Mouse (Mus musculus): ENCODE data around the gene Atxn2l.
"Not testable (repeated sequence)": the region's sequence is repeated elsewhere in the genome, so short reads cannot be mapped to it uniquely, and the experiment has no call there.

Gene Atxn2l

DNA sequence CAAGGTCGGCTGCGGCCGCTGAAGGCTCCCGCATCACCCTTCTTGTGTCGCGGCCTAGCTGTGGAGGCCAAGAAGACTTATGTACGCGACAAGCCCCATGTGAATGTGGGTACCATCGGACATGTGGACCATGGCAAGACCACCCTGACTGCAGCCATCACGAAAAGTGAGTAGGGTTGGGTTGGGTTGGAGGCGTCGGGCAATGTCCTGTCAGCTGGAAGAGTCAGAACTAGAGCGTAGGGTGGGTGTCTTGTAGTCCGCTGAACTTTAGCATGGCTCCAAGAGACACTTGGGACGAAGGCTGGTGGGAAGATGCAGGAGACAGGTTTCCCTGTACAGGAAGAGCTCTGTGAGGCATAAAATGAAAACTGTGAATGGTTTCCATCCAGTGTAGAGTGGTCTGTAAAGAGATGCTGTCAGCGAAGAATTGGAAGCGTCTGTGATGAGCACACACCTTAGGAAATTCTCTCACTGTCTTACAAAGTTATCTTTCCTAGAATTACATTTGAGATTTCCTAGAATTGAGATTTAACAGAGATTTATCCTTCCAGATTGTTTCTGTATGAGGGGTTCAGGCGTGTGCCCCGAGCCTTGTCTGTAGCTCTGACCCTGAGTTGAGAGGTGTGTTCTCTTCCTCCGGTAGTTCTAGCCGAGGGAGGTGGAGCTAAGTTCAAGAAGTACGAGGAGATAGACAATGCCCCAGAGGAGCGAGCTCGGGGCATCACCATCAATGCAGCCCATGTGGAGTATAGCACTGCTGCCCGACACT lies 15.4 kb downstream of the Atxn2l start:
- DNase-seq: not testable (repeated sequence)

DNA sequence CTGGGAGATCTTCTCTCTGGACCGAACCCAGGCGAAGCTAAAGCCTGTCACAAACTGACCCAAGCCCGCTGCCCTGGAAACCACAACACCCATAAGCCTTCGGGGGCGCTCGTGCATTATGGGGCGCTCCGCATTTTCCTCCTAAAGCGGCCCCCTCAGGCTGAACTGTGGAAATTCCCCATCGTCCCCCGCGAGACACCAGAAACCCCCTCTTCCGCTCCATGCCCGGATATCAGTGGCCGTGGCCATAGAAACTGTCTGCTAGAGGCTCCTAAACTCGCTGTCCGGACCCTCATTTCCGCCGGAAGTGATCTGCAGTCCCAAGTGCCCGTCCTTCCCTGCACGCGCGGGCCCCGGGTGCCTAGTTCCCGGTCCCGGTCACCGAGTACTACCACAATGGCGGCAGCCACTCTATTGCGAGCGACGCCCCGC lies 16.2 kb downstream of the Atxn2l start, which contains the start of gene Tufm:
Gene Tufm (plus strand): TSS at position 310 of the 432 bp plus-strand sequence.
- DNase-seq: peak; percentile 91

DNA sequence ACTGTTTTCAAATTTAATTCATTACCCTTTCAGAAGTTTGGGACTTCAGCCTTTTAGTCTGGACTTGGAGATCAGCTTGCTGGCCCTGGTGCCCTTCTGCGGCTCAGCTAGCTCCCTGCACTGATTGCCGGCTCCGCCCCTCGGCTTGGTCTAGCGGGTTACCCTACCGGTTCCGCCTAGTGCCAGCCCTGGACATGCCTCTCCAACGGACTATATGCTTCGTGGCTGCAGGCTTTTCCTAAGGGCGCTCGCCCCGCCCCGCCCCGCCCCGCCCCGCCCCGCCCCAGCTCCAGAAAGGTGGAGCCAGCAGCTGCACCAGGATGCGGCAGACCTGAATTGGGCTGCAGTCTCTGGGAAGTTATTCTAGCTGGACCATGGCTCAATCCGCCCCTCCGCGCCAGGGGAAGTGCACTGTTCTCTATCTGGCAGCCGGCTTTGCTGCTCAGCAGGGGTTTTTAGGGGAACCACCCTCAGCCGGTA lies 20.8 kb downstream of the Atxn2l start:
- DNase-seq: peak; percentile 91

DNA sequence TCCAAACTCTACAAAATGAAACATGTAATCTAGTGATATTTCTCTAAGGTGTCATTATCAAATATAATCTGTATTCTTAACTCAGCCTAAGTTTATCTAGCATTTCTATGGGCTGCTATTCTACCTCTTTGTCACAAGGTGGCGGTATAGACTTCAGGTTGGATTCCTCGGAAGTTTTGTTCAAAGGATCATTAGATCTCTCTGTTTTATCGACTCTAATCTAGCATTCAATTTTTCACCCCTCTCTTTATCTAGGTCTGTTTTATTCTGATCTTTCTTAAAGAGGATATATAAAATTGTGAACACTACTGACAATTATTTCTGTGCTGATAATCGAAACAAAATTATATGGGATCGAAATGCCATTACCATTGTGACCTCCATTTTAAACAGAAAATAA lies 21.5 kb downstream of the Atxn2l start:
- no peak for DNase-seq

DNA sequence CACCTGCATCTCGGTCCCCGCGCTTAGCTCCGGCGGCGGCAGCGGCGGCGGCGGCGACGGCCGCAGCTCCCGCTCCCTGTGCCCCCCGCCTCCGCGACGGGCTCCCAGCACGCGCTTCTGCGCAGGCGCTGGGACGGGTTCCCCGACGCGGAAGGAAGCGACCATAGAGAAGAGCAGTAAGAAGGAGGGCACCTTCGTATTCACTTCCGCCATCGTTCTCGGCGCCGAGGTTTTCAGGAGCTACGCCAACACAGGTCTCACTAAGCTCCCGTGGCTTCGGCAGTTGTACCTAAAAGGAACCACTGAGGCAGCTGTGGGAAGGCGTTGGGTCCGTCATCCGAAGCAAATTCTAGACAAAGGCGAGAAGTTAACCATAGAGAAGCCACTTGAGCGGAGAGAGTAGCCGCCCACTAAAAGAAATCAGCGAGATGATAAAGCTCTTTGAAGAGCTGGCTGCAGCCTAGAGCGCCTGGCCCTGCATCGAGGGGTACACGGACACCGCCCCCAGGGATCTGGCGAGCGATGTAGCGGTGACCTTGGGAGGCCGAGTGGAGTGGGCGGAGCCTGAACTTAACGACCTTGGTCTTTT lies 28.1 kb downstream of the Atxn2l start, which contains the start of gene Sh2b1:
Gene Sh2b1 (minus strand): TSS at position 432 of the 589 bp plus-strand sequence.
- DNase-seq: peak; percentile 89

DNA sequence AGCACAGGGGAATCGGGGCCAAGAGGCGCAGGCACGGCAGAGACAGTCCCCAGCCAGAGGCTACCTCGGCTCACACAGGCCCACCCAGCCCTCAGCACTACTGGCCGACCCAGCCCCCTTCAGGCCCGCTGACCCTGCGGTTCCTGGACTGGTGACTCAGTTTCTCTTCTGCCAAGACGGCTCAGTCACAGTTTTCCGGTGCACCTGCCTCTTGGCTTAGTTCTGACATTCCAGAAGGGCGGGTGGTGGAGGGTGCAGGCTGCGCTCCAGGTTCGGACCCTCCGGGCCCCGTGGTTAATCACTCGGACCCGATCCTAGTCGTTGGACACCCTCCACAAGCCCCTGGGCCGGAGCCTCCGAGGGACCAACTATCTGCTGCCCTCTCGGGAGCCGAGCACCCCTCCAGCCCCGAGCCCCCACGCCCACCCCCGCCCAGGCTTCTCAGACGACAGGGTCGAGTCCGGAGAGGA lies 28.7 kb downstream of the Atxn2l start:
- peak; percentile 27 for DNase-seq

DNA sequence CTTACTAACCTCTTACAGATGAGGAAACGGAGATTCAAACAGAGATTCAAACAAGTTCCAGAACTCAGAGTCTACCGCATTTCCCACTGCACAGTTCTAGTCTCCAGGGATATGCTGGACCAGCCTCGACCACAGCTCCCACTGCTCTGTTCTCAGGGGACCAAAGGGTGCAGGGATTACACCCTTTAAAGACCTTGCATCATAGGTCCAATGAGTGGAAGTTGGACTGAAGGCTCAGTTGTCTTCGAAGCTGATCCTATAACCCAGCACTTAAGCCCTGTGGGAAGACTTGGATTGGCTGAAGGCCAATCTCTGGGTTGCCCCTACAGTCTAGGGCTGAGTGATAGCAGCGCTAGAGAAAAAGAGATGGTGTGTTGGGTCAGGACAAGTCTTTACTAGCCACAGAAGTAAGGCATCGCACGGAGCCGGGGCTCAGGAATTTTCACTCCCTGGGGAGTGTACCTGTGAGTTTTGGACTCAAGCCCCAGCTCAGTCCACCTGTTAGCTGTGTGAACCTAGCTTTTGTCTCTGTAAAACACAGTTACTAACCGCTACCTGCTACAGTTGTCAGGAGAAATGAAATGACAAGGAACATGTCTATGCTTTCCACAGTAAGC lies 29.7 kb downstream of the Atxn2l start:
- DNase-seq: no peak

DNA sequence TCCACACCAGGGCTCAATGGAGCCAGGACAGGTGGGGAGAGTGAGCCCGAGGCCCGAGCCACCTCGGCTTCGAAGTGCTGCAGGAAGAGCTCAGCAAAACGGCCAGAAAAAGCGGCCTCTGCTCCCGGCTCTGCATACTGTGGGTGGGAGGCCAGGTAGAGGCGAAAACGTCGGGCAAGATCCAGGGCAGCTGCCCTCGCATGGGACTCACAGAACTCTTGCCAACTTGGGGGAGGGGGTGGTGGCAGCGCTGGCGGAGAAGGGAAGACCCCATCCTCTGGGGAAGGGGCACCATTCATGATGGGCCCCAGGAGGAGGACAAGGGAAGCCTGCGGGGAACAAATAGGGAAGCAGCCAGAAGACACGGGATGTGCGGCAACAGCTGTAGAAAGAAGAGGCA lies 30.5 kb downstream of the Atxn2l start:
- DNase-seq: no peak

DNA sequence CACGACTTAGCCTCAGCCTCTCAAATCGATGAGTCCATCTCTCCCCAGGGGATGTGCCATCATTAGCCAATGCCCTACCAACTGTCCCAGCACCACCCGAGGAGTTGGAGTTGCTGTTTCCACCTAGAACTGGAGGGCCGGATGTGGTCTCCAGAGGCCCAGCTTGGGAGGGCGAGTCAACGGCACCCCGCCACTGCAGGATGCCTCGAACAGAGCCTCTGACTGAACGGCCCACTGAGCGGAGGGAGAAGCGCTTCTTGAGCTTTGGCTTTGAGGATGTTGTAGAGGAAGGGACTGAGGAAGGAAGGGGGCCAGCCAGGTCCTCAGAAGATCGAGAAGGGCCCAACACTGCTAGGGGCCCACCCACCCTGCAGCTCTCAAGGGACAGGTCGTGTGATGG lies 30.9 kb downstream of the Atxn2l start:
- DNase-seq: peak; percentile 39

DNA sequence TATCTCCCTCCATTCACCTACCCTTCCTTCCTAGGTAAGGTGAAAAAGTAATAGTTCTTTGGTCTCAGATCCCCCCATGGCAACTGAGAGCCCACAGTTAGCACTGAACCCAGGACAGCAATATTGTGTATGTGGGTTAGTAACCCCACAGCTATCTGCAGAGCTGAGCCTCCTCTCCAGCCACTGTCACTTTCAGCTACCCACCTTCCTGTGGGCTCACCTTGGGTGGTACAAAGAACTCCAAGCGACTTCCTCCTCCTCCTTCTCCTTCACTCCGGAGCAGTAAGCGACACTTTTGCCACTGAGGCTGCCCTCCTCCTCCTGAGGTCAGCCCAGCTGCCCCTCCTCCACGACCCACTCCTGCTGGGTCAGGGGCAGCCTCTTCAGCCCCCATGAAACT lies 31.4 kb downstream of the Atxn2l start:
- DNase-seq: no peak

DNA sequence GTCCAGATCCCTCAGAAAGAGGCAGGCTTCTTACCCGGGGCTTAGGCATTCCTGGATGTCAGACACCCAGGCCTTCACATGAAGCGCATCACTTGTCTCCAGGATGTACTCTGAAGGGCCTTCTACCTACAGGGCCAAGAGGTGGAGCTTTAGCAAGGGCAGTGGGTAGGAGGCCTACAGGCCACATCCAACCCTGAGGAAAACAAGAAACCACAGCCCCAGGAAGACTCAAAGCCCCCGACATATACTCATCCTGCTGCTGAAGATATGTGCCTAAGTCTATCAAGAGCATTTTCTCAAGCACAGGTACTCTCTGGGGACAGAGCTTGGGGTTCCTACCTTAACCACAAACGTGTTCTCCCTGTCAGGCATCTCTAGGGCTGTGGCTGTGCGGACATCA lies 31.9 kb downstream of the Atxn2l start:
- DNase-seq: no peak

DNA sequence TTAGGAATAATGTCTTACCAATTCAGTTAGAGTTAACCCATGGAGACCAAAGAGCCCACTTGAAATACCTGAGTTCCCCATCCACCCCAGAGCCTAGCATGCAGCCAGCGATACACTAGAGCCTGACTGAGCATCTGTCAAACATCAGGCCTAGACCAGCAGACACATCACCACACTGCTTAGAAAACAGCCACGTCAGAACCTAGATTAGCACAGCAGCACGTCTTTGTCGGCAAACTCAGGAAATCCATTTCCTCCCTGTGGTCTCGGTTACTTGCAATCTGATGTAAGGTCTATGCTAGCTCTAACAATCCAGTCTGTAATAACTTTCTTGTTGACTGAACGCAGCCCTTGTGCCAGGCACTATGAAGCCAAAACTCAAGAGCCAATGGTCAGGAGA lies 33.2 kb downstream of the Atxn2l start:
- DNase-seq: no peak

DNA sequence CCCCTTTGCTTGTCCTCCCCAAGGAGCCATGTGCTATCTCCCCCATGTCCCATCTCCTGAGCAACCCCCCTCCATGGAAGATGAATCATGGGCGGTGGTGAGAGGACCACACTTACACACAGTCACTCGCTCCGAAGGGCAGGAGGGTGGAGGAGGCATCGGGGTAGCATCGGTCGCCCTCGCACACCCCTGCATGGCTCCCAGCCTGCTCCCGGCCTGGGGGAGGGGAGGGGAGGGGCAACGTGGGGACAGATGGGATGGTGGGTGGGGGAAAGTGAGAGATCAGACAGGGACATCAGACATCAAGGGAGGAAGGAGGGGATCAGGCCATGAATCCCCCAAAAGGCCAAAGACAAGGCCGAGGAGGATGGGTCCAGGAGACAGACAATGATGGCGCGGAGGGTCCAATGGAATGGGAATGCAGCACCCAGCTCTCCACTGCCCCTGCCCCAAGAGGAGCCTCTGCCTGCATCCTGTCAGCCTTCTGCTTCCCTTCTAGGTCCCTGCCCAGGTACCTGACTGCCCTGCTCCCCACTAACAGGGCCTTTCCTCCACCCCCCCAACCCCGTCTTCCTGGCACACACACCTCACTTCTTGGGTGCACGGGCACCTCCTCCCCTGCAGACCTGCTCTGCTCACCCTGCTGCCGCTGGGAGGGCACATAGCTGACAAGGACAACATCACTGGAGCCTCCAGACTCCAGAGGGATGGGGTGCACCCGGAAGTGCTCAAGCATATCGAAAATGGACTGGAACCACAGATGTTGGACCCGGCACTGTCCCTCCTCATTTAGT lies 35.2 kb downstream of the Atxn2l start:
- DNase-seq: no peak

DNA sequence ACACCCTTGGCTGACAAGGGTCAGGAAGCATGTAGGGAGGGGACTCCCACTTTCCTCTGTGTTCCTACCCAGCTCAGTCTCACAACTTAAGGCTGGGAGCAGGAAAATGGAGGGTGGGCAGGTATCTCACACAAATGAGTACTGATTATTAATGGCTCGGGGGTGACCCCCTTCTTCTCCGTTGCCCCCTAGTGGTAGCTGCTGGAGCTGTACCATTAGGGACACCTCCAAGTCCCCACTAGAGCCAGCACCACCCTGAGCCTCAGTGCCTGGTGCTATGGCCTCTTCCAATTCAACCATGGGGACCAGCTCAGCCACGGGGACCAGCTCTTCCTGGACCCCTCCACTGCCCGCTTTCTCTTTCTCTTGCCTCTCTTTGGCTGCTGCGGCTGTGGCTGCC lies 36.0 kb downstream of the Atxn2l start:
- DNase-seq: peak; percentile 72

DNA sequence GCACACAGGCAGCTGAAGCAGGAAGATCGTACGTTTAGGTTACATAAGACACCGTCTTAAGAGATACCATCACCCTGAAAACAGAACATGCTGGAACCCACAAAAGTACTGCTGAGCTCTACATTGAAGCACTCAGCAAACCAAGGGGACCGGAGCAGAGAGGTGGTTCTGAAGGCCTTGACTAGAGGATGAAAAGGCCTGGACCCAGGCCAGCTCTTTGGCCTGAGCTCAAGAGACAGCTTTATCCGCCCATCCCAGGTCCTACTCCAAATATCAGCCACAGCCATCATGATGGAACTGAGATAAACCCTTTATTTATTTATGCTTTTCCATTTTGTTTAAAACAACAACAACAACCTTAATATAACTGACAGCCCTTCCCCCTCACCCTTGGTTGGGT lies 36.5 kb downstream of the Atxn2l start:
- no peak for DNase-seq

DNA sequence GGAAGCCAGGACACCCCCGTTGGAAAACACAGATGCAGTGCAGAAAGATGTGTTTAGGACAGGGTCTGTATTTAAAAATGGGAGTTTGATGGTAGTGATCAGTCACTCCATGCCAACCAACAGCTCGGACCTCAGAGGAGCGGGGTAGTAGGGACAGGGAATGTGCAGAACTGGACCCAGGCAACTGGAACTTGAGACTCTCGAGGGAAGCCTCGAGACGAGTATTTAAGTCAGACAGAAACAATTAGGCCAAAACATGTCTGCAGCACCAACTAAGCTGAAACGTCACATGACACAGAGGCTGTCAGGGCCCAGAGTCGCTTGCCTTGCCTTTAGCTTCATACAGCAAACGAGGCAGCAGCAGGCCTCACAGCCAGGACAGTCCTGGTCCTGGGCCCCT lies 37.1 kb downstream of the Atxn2l start:
- DNase-seq: no peak

DNA sequence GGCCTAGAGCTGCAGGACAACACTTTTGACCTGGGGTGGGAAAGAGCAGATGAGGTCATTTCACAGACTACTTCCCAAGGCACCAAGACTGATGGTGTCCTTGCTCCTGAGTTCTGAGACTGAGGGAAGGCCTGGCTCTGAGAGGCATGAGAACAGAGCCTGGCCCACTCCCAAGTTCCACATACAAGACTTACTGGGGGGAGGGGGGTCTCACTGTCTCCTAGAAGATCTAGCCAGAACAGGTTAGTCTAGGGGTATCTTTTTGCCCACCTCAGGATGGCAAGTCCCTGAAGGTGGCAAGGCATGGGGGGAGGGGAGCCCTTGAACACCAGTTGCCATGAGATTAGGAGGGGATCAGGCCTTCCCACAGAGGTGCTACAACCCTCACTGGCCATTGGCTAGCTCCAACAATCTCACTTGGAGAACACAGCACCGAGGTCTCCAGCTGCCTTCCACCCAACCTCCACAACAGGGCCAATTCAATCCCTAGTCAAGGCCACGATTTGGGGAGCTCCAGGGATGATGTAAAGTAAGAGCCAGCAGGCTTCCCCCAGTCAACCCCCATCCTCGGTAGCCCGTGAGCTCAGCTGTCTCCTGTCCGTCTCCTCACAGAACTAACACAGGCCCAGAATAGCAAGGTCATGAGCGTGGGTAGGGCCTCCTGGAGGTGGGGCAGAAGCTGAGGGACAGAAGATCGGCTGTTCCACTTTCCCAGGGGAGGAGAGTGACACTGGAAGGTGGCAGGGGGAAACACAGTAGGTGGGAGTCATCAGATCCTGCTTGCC lies 37.8 kb downstream of the Atxn2l start:
- DNase-seq: no peak

DNA sequence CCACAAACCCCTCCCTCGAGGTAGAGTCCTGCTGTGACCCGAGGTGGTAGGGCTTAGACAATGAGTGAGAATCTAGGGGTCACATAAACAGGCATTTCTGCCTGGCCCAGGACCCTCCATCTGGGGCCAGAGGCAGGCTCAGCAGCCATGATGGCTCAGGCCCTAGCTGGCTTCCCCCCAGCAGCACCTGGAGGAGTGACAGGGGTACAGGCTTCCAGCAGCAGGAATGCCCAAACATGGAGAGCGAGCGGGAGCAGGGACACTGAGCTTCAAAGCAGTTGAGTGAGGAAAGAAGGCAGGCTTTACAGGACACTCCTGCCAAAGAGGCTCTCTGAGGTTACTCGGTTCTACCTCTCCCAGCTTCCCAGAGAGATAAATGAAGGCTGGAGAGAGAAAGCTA lies 38.4 kb downstream of the Atxn2l start:
- DNase-seq: no peak

DNA sequence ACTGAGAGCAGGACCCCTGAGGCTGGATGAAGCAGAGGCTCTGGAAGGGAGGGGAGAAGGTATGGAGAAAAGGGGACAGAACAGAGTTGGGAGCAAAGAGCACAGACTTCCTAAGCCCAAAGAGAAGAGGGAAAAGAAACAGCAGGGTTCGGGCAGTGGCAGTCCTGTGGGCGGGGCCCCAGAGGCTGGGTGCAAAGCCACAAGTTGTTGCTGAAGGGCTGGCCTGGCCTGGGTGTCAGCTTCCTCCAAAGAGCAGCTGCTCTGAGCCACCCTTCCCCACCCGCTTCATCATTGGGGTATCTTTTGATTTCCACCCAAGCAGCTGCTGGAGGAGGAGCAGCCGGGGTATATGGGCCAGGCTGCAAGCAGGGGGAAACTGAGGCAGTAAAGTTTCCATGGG lies 39.1 kb downstream of the Atxn2l start:
- peak; percentile 47 for DNase-seq

DNA sequence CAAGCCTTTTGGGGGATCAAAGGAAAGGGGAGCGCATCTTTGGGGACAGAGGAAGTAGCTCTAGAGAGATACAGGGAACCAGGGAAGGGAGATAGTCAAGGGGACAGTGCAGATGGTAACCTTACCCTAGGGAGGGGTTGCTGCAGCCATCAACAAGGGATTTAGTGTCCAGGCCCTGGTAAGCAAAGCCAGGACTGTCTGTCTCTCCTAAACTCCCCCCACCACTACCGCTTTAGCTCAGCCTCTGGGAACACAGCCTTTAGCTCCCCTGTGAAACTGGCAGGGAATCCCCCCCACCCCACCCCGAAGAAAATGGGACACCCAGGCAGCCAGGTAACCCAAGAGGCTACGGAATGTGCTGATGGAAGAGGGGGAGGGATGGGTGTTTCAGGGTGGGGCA lies 39.7 kb downstream of the Atxn2l start:
- no peak for DNase-seq

DNA sequence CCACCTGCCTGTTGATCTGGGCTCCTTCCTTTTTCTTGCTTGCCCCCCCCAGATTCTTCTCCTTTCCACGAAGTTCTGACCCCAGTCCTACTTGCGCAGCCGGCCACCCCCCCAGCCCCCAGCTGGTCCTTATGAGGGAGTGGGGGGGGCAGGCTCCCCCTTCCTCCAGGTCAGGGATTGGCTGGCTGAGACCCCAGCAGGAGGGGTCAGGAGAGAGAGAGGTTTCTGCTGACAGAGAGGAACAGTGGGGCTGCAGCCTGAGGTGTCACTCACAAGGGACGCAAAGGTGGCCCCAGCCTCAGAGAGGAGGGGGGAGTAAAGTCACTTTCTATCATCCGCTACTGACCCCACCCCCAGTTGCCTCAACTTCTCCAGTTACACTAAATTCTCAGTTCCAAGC lies 40.2 kb downstream of the Atxn2l start, which contains the start of gene Atp2a1:
Gene Atp2a1 (minus strand): TSS at position 105 of the 400 bp plus-strand sequence.
- no peak for DNase-seq

DNA sequence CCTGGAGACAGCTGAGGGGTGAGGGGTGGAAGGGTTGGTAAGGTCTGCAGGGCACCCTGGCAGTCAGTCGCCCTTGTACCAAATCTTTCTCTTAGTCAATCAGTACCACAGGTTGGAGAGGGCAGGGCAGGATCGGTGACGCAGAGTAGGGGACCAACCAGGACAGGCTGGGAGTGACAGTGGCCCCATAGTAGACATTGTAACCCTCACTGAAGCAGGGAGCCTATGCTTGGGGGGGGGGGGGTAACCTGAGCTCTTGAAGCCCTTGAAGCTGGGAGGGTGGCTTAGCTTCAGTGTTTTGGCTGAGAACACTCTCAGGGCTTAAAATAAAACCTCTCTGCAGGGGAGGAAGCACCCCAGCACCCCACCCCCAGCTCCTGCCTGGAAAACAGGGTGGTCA lies 41.6 kb downstream of the Atxn2l start:
- no peak for DNase-seq

All from liver (tissue).